Mouse (Mus musculus): ENCODE data around the gene Ctse.

GRCm38 (mm10) chr1:131679644-131680043 is 41.5 kb downstream of the Ctse start:
- TF ChIP-seq CTCF (IDR thresholded peaks at IDR 0.05 in 2 of 3, conservative IDR thresholded peaks at IDR 0.05 in 1 of 3; ENCODE audit: control insufficient read depth in 1 of 3, insufficient read depth in 1 of 3, low read depth in 2 of 3, low read length in 3 of 3, poor library complexity in 1 of 3, severe bottlenecking in 1 of 3) (no peak), CHD2 (IDR thresholded peaks at IDR 0.05; ENCODE audit: low read length) (no peak), MXI1 (IDR thresholded peaks at IDR 0.05; ENCODE audit: low read depth, low read length) (no peak), EP300 (IDR thresholded peaks at IDR 0.05; ENCODE audit: low read depth in 1 of 2, low read length in 2 of 2) (no peak), POLR2AphosphoS2 (IDR thresholded peaks at IDR 0.05; ENCODE audit: low read length) (no peak), ZKSCAN1 (IDR thresholded peaks at IDR 0.05; ENCODE audit: low read depth, low read length) (no peak), ZMIZ1 (IDR thresholded peaks at IDR 0.05; ENCODE audit: low read depth, low read length) (no peak), POLR2A (IDR thresholded peaks at IDR 0.05; ENCODE audit: control insufficient read depth in 1 of 2, insufficient read depth in 1 of 2, low read depth in 1 of 2, low read length in 2 of 2, poor library complexity in 1 of 2) (no peak), TCF12 (IDR thresholded peaks at IDR 0.05; ENCODE audit: low read depth, low read length) (no peak), GABPA (IDR thresholded peaks at IDR 0.05; ENCODE audit: low read depth, low read length) (no peak)

Data from MEL (cell line).